Mouse (Mus musculus): Measurements from ENCODE around the gene Cd80. TPM values are rescaled to one million over a fixed set of nuclear protein-coding genes. Genes with fewer than 3 reads are reported as not detected.

Gene Cd80
- total RNA-seq (2021), result under 1 TPM; 0.15 to 0.22 TPM
- long read RNA-seq, experiment 1, partial matches to known transcripts, result 0 of 43 reads
- long read RNA-seq, experiment 1, other reads (novel, unspliced or antisense), result 43 of 43 reads
- long read RNA-seq, experiment 2, partial matches to known transcripts, result 0 of 41 reads
- long read RNA-seq, experiment 2, other reads (novel, unspliced or antisense), result 41 of 41 reads

- intact Hi-C loops (cut with DNase I), result no loop called here
- no peak for DNase-seq
Observed at GRCm38 (mm10) chr16:38455511-38456418, at the start of gene Cd80. TSS of gene Cd80 (plus strand) at chr16:38455561.

- DNase-seq, result no peak
- intact Hi-C loops (cut with DNase I), result no loop called here
Observed at GRCm38 (mm10) chr16:38406293-38406692, 49.1 kb upstream of the Cd80 start.

GRCm38 (mm10) chr16:38406708-38407107 lies 48.7 kb upstream of the Cd80 start:
- intact Hi-C loops (cut with DNase I), result no loop called here
- no peak for DNase-seq

- intact Hi-C loops (cut with DNase I), result no loop called here
Observed at GRCm38 (mm10) chr16:38407584-38407983, 47.8 kb upstream of the Cd80 start.

GRCm38 (mm10) chr16:38408416-38408815 lies 46.9 kb upstream of the Cd80 start:
- intact Hi-C loops (cut with DNase I), result no loop called here
- DNase-seq, result no peak

More at GRCm38 (mm10) chr16:38407584-38407983, 47.8 kb upstream of the Cd80 start:
- DNase-seq, result no peak

- intact Hi-C loops (cut with DNase I), result no loop called here
- no peak for DNase-seq
Observed at GRCm38 (mm10) chr16:38414953-38415352, 40.4 kb upstream of the Cd80 start.

- intact Hi-C loops (cut with DNase I), result no loop called here
- no peak for DNase-seq
Observed at GRCm38 (mm10) chr16:38425374-38425773, 30.0 kb upstream of the Cd80 start.

- intact Hi-C loops (cut with DNase I), result no loop called here
- no peak for DNase-seq
Observed at GRCm38 (mm10) chr16:38425799-38426198, 29.6 kb upstream of the Cd80 start.

GRCm38 (mm10) chr16:38431446-38432185 lies 23.7 kb upstream of the Cd80 start:
- DNase-seq, result no peak
- intact Hi-C loops (cut with DNase I), result no loop called here

- intact Hi-C loops (cut with DNase I), result no loop called here
- no peak for DNase-seq
Observed at GRCm38 (mm10) chr16:38432498-38433425, 22.6 kb upstream of the Cd80 start, which contains the start of gene Pla1a. TSS of gene Pla1a (minus strand) at chr16:38433145.

- intact Hi-C loops (cut with DNase I), result no loop called here
Observed at GRCm38 (mm10) chr16:38433514-38433913, 21.8 kb upstream of the Cd80 start.

GRCm38 (mm10) chr16:38434295-38434795 lies 21.0 kb upstream of the Cd80 start:
- no peak for DNase-seq
- intact Hi-C loops (cut with DNase I), result no loop called here

More at GRCm38 (mm10) chr16:38433514-38433913, 21.8 kb upstream of the Cd80 start:
- no peak for DNase-seq

- intact Hi-C loops (cut with DNase I), result no loop called here
- DNase-seq, result no peak
Observed at GRCm38 (mm10) chr16:38439190-38439589, 16.2 kb upstream of the Cd80 start.

GRCm38 (mm10) chr16:38440403-38440802 lies 15.0 kb upstream of the Cd80 start:
- no peak for DNase-seq
- intact Hi-C loops (cut with DNase I), result loop anchor here (5.0 kb wide), 1 partner anchor 38 kb away; no protein-coding TSS in a partner anchor

GRCm38 (mm10) chr16:38441611-38442010 lies 13.8 kb upstream of the Cd80 start:
- intact Hi-C loops (cut with DNase I), result loop anchor here (5.0 kb wide), 1 partner anchor 39 kb away; no protein-coding TSS in a partner anchor
- no peak for DNase-seq

- intact Hi-C loops (cut with DNase I), result loop anchor here (5.0 kb wide), 1 partner anchor 40 kb away; no protein-coding TSS in a partner anchor
Observed at GRCm38 (mm10) chr16:38442216-38442615, 13.1 kb upstream of the Cd80 start.

GRCm38 (mm10) chr16:38443721-38444464 lies 11.5 kb upstream of the Cd80 start:
- intact Hi-C loops (cut with DNase I), result loop anchor here (5.0 kb wide), 1 partner anchor 42 kb away; no protein-coding TSS in a partner anchor

More at GRCm38 (mm10) chr16:38442216-38442615, 13.1 kb upstream of the Cd80 start:
- no peak for DNase-seq

GRCm38 (mm10) chr16:38445046-38445445 lies 10.3 kb upstream of the Cd80 start:
- intact Hi-C loops (cut with DNase I), result no loop called here

More at GRCm38 (mm10) chr16:38443721-38444464, 11.5 kb upstream of the Cd80 start:
- DNase-seq, result no peak

GRCm38 (mm10) chr16:38445576-38445975 lies 9.8 kb upstream of the Cd80 start:
- intact Hi-C loops (cut with DNase I), result no loop called here
- DNase-seq, result no peak

More at GRCm38 (mm10) chr16:38445046-38445445, 10.3 kb upstream of the Cd80 start:
- DNase-seq, result no peak

All from gastrocnemius, postnatal 36 days (tissue).